Mouse (Mus musculus): ENCODE measurements around the gene Serpinb2. TPM values are rescaled to one million over a fixed set of nuclear protein-coding genes. Genes with fewer than 3 reads are reported as not detected.

The Serpinb2 gene
- total and polyA plus RNA-seq, 3 experiments = not detected

DNA sequence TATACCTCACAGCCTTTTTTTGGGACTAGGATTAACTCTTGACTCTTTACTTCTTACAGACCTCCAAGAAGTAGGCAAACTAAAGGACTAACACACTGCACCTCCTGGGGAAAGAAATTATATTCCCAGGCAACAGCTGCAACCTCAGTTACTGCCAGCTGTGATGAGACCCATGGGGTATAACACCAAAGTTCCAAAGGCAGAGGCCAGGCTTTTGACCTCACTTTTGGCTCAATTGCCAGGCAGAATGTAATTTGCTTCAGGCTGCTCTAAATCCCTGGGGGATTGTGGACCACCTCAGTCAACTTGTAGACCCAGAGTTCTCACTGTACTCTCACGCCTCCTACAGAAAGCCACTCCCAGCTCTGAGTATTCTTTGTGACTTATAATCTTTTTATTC is 26.2 kb downstream of the Serpinb2 start:
- no peaks in the 10 kb centered on the region; a peak in 1 of 4 replicates for H3K27me3 ChIP-seq (ENCODE audit: control insufficient read depth in 1 of 2, insufficient read depth in 2 of 2, low read length in 2 of 2)
- H3K4me1 ChIP-seq (ENCODE audit: control insufficient read depth in 1 of 2, insufficient read depth in 2 of 2, low read length in 2 of 2) = no peaks in the 10 kb centered on the region
- no peaks in the 10 kb centered on the region for H3K79me2 ChIP-seq (ENCODE audit: control insufficient read depth, insufficient read depth, low read length, poor library complexity)
- no peaks in the 10 kb centered on the region for H3K9me3 ChIP-seq (replicated peaks; ENCODE audit: insufficient read depth, low read length)
- DNase-seq (ENCODE audit: low read depth, low spot score) = no peak
- no peak overlapping the region for H3K4me3 ChIP-seq (ENCODE audit: control insufficient read depth in 1 of 2, insufficient read depth in 1 of 2, low read depth in 2 of 2, low read length in 2 of 2)
- H3K36me3 ChIP-seq (ENCODE audit: control insufficient read depth in 1 of 2, insufficient read depth in 2 of 2, low read length in 2 of 2) = no peaks in the 10 kb centered on the region
- H3K9ac ChIP-seq (ENCODE audit: control insufficient read depth, low read depth, low read length, poor library complexity, severe bottlenecking) = no peak overlapping the region
- TF ChIP-seq NRF1 (IDR thresholded peaks at IDR 0.05; ENCODE audit: insufficient read depth, low read depth, low read length, poor library complexity, severe bottlenecking) = no peak
- no peak for TF ChIP-seq ELF1 (IDR thresholded peaks at IDR 0.05; ENCODE audit: low read depth, low read length)
- no peak for TF ChIP-seq MAFK (IDR thresholded peaks at IDR 0.05; ENCODE audit: borderline replicate concordance, low read depth, low read length)
- TF ChIP-seq E2F4 (IDR thresholded peaks at IDR 0.05; ENCODE audit: borderline replicate concordance, low read depth, low read length) = no peak
- no peak for TF ChIP-seq POLR2AphosphoS2 (IDR thresholded peaks at IDR 0.05; ENCODE audit: low read length)
- no peak for TF ChIP-seq POLR2A (IDR thresholded peaks at IDR 0.05; ENCODE audit: control insufficient read depth in 1 of 2, insufficient read depth in 1 of 2, low read depth in 1 of 2, low read length in 2 of 2, poor library complexity in 1 of 2)
- no peak for TF ChIP-seq HCFC1 (IDR thresholded peaks at IDR 0.05; ENCODE audit: low read depth, low read length)
- TF ChIP-seq GATA1 (IDR thresholded peaks at IDR 0.05; ENCODE audit: low read depth, low read length) = no peak
- TF ChIP-seq CTCF (IDR thresholded peaks at IDR 0.05 in 2 of 3, conservative IDR thresholded peaks at IDR 0.05 in 1 of 3; ENCODE audit: control insufficient read depth in 1 of 3, insufficient read depth in 1 of 3, low read depth in 2 of 3, low read length in 3 of 3, poor library complexity in 1 of 3, severe bottlenecking in 1 of 3) = no peak
- no peak for TF ChIP-seq SIN3A (IDR thresholded peaks at IDR 0.05; ENCODE audit: low read length)
- TF ChIP-seq MEF2A (IDR thresholded peaks at IDR 0.05; ENCODE audit: extremely low read depth, insufficient replicate concordance, low read depth, low read length, poor library complexity, severe bottlenecking) = no peak
- TF ChIP-seq ETS1 (IDR thresholded peaks at IDR 0.05; ENCODE audit: low read depth, low read length) = no peak
- TF ChIP-seq BHLHE40 (IDR thresholded peaks at IDR 0.05; ENCODE audit: borderline replicate concordance, low read depth, low read length) = no peak
- TF ChIP-seq CHD1 (IDR thresholded peaks at IDR 0.05; ENCODE audit: low read depth, low read length) = no peak
- TF ChIP-seq RAD21 (IDR thresholded peaks at IDR 0.05; ENCODE audit: low read depth, low read length) = no peak
- no peak for TF ChIP-seq SMC3 (IDR thresholded peaks at IDR 0.05; ENCODE audit: low read depth, low read length)
- TF ChIP-seq TAL1 (IDR thresholded peaks at IDR 0.05; ENCODE audit: low read length) = no peak
- TF ChIP-seq MYB (IDR thresholded peaks at IDR 0.05; ENCODE audit: low read depth, low read length) = no peak
- TF ChIP-seq GABPA (IDR thresholded peaks at IDR 0.05; ENCODE audit: low read depth, low read length) = no peak
- no peak for TF ChIP-seq USF1 (IDR thresholded peaks at IDR 0.05; ENCODE audit: low read depth, low read length)
- H3K27ac ChIP-seq (ENCODE audit: control insufficient read depth, low read depth, low read length) = no peak overlapping the region

GRCm38 (mm10) chr1:107559494-107559893 is 48.3 kb downstream of the Serpinb2 start:
- H3K9ac ChIP-seq (ENCODE audit: control insufficient read depth, low read depth, low read length, poor library complexity, severe bottlenecking) = no peak overlapping the region
- H3K27me3 ChIP-seq (ENCODE audit: control insufficient read depth in 1 of 2, insufficient read depth in 2 of 2, low read length in 2 of 2) = 0 out of 4 replicates have a peak, but pooled peaks cover 0 to 2% of the 10 kb centered on the region in 2 experiments
- H3K79me2 ChIP-seq (ENCODE audit: control insufficient read depth, insufficient read depth, low read length, poor library complexity) = no peaks in the 10 kb centered on the region
- H3K4me1 ChIP-seq (ENCODE audit: control insufficient read depth in 1 of 2, insufficient read depth in 2 of 2, low read length in 2 of 2) = no peaks in the 10 kb centered on the region
- DNase-seq (ENCODE audit: low read depth, low spot score) = no peak
- no peaks in the 10 kb centered on the region for H3K36me3 ChIP-seq (ENCODE audit: control insufficient read depth in 1 of 2, insufficient read depth in 2 of 2, low read length in 2 of 2)
- no peak overlapping the region for H3K27ac ChIP-seq (ENCODE audit: control insufficient read depth, low read depth, low read length)
- H3K4me3 ChIP-seq (ENCODE audit: control insufficient read depth in 1 of 2, insufficient read depth in 1 of 2, low read depth in 2 of 2, low read length in 2 of 2) = no peak overlapping the region
- H3K9me3 ChIP-seq (replicated peaks; ENCODE audit: insufficient read depth, low read length) = no peaks in the 10 kb centered on the region
- no peak for TF ChIP-seq POLR2AphosphoS5 (IDR thresholded peaks at IDR 0.05; ENCODE audit: borderline replicate concordance, low read depth, low read length)
- TF ChIP-seq MEF2A (IDR thresholded peaks at IDR 0.05; ENCODE audit: extremely low read depth, insufficient replicate concordance, low read depth, low read length, poor library complexity, severe bottlenecking) = no peak
- no peak for TF ChIP-seq MAFK (IDR thresholded peaks at IDR 0.05; ENCODE audit: borderline replicate concordance, low read depth, low read length)
- TF ChIP-seq HCFC1 (IDR thresholded peaks at IDR 0.05; ENCODE audit: low read depth, low read length) = no peak
- no peak for TF ChIP-seq ELF1 (IDR thresholded peaks at IDR 0.05; ENCODE audit: low read depth, low read length)
- TF ChIP-seq SIN3A (IDR thresholded peaks at IDR 0.05; ENCODE audit: low read length) = no peak
- no peak for TF ChIP-seq TAL1 (IDR thresholded peaks at IDR 0.05; ENCODE audit: low read length)
- TF ChIP-seq USF2 (IDR thresholded peaks at IDR 0.05; ENCODE audit: borderline replicate concordance in 1 of 2, insufficient read depth in 1 of 2, low read depth in 1 of 2, low read length in 2 of 2) = no peak
- TF ChIP-seq NRF1 (IDR thresholded peaks at IDR 0.05; ENCODE audit: insufficient read depth, low read depth, low read length, poor library complexity, severe bottlenecking) = no peak
- TF ChIP-seq TCF12 (IDR thresholded peaks at IDR 0.05; ENCODE audit: low read depth, low read length) = no peak
- no peak for TF ChIP-seq MYC (IDR thresholded peaks at IDR 0.05; ENCODE audit: low read depth, low read length)
- TF ChIP-seq UBTF (IDR thresholded peaks at IDR 0.05; ENCODE audit: borderline replicate concordance, insufficient read depth, low read depth, low read length) = no peak
- TF ChIP-seq KAT2A (conservative IDR thresholded peaks at IDR 0.05; ENCODE audit: low read depth, low read length) = no peak
- no peak for TF ChIP-seq ZC3H11A (IDR thresholded peaks at IDR 0.05; ENCODE audit: low read depth, low read length)
- no peak for TF ChIP-seq JUND (IDR thresholded peaks at IDR 0.05; ENCODE audit: low read depth, low read length)
- TF ChIP-seq ZMIZ1 (IDR thresholded peaks at IDR 0.05; ENCODE audit: low read depth, low read length) = no peak
- no peak for TF ChIP-seq GATA1 (IDR thresholded peaks at IDR 0.05; ENCODE audit: low read depth, low read length)
- no peak for TF ChIP-seq MAX (IDR thresholded peaks at IDR 0.05; ENCODE audit: low read length)
